Mouse (Mus musculus) liver (tissue): ENCODE measurements around the gene Asphd1.
"Not testable (repeated sequence)": the region's sequence is repeated elsewhere in the genome, so short reads cannot be mapped to it uniquely, and the experiment has no call there.

Source experiments
- DNase-seq: peaks from one replicate; pipeline ENCODE4 v3.0.0-alpha.2; 2020; ENCODE audit warnings: mixed read lengths

The Asphd1 gene

DNA sequence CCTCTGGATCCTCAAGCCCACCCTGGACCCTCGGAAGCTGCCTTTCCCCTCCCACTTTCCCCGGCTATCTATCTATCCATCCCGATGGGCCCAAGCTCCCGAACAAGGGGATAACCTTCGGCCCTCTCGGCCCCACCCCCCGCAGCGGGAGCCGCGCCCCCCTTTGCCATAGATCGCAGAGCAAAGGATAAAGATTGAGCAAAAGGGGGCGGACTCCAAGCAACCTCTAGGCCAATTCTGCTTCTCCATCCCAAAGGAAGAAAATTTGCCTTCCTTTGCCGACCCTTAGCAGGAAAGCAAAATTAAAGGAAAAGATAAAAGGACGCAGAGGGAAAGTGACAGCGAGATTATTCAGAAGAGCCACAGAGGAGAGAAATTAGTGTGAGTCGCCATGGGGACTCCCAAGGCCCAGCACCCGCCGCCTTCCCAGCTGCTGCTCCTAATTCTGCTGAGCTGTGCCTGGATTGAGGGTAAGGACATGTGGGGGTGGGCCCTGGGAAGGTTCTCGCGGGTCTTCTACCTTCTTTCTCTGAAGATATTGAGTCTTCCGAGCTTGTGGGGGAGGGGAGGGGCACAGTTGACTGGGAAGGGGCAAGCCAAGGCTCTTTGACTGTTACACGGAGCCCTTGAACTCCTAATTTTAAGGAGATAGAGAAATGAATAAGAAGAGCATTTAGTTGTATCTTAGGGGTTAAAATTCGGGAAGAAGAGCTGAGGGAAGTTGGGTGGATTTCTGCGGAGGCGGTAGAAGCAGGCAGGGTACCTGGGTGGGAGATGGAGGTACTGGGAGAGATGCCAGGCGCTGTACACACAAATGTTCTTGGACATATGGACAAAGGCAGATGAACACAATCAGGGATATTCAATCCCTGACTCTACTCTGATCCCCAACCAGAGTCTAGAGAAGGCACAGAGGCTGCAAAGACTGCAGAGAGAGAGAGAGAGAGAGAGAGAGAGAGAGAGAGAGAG is 1.5 kb upstream of the Asphd1 start:
- DNase-seq, result no peak

DNA sequence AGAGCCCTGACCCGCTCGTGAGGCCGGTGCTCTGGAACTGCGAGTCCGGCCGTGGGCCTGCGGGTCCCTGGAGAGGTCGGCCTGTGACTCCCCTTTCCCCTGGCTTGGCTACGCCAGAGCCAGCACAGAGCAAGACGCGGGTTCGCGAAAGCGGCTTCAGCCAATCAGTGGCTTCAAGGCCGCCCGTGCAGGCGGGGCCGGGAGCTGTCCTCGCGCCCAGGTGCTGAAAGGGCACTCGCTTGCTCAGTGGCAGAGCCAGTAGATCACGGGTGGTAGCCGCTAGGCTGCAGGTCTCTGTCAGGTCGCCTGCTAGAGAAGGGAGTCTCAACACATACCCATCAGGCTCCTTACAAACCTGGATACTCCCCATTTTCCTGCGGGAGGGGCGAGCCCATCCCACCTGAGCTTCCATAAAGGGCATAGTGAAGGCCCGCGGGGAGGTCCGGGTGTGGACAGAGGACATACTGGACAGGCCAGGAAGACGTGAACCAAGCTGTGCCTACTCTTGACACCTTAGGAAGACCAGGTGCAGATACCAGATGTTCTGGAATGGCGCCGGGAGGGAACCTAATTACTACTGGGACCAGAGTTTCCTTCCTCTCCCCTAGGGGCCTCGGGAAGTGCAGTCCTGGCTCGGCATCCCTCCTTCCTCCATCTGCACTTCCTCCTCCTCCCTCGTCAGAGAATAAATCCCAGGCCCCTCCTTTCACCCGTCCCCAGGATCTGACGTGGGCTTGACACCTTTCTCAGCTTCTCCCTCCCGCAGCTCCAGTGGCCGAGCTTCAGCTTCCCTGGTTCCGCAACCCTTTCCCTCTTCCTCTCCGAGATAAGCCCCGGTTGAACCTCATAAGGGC is 638 bp upstream of the Asphd1 start, which contains the start of gene Sez6l2:
Gene Sez6l2 (plus strand): TSS at position 771 of the 854 bp plus-strand sequence.
- peak; percentile 89 for DNase-seq

DNA sequence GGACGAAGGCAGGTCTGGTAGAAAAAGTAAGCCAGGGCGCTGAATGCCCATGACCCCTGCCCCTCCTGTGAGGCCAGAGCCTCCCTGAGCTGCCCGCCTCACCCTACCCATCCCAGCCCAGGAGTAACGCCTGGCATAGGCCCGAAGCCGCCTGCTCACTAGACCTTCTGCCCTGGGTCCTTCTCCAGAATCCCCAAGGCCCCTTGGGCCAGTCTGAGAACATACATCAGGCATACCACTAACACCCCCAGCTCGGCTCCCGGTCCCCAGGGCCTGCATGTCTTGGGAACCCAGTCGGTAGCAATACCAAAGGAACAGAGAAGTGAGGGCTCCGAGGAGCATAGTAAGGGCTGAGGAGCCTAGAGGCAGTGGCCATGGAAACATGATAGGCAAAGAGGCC is 756 bp downstream of the Asphd1 start:
- no peak for DNase-seq

DNA sequence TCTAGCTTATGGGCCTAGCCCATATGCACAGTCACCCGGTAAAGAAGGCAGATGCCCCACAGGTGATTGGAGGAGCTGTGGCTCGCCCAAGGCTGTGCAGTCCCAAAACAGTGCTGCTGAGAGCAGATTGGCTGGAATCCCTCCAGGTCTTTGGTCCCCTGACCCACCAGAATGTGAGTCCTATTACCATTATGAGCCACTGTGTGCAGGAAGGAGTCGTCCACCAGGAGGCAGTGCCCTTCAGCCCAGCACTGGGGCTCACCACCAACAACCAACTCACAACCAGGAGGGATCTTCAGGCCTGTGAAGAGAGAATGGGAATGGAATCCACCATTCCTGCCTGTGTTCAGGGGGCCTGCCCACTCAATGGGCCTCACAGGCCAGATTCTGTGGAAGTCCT is 2.9 kb downstream of the Asphd1 start:
- DNase-seq, result no peak

DNA sequence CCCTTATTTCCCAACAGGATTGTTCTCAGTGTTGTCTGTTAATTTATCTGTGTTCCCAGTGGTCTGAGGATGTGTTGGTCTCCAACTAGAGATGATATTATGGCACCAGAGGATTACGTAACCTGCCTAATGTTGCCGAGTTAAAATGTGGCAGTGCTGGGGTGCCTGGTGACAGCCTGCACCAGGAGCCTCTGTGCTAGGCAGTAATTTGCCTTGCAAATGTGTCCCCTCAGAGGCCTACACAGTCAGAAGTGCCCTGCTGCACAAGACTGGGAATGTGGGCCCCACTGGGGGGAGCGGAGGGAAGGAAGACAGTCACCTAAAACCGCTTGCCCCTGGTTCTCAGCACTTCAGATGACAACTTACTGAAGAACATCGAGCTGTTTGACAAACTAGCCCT is 7.6 kb downstream of the Asphd1 start:
- DNase-seq, result no peak

DNA sequence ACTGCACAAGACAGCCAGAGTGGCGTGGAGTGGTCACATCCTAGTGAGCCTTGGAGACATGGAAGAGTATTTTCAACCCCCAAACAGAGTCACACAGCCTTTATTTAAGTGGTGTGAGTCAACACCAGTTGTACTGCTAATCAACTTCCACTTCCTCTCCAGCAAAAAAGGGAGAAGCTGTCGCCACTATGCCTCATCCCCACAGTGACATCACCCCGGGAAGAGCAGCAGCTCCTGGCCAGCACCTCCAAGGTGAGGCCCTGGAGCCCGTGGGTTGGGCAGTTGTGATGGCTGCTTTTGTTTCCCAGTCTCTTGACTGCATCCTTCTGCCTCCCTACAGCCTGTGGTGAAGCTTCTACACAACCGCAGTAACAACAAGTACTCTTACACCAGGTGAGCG is 8.2 kb downstream of the Asphd1 start:
- no peak for DNase-seq

DNA sequence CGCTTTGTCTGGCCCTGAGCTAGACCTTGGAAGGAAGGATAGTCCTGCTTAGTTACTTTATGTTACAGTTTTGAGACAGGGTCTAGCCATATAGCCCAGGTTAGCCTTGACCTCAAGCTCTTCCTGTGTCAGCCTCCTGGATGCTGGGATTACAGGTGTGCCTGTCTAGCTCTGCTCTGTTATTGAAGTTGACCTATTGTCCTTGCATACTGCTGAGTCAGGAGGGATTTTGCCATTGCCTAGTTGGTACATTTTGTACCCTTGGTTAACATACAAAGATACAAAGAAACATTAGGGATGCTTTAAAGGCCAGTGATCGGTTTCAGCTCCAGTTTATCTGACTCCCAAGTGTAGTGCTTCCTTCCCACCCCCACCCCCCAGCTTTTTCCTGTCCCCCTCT is 16.7 kb downstream of the Asphd1 start:
- no peak for DNase-seq

DNA sequence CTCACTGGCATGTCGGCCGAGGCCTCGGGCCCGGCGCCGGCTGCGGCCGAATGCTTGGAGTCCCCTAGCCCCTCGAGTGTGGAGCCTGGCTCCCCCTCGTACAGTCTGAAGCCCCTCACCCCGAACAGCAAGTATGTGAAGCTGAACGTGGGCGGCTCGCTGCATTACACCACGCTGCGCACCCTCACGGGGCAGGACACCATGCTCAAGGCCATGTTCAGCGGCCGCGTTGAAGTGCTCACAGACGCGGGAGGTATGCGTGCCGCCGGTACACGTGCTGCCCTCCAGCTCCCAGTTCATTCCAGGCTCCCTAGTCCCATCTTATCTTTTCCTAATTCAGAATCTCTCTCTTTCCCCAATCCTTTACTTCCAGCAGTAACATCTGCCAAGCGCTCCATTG is 20.3 kb downstream of the Asphd1 start:
- DNase-seq, result peak; percentile 35

DNA sequence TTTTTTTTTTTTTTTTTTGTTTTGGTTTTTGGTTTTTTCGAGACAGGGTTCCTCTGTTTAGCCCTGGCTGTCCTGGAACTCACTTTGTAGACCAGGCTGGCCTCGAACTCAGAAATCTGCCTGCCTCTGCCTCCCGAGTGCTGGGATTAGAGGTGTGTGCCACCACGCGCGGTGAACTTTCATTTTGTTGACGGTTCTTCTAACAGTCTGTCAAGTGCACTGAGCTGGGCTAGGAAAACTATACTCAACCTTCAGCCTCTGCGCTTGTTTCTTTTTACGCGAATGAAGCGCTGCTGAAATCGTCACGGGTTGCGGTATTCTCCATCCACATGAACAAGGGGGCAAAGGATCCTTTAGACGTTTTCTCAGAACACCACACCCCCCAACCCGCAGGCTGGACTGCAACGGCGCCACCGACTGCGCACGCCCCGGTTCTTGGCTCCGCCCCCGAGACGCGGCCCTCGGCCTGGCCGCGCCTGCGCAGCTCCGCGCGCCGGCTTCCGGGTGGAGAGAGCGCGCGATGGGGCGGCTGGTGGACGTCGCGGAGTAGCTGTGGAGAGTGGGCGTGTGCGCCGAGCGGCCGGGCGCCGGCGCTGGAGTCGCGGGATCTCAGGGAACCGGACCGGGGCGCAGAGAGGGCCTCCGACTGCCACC is 20.9 kb downstream of the Asphd1 start, which contains the start of gene Kctd13:
Gene Kctd13 (plus strand): TSS at position 496 of the 654 bp plus-strand sequence.
- peak; percentile 95 for DNase-seq

DNA sequence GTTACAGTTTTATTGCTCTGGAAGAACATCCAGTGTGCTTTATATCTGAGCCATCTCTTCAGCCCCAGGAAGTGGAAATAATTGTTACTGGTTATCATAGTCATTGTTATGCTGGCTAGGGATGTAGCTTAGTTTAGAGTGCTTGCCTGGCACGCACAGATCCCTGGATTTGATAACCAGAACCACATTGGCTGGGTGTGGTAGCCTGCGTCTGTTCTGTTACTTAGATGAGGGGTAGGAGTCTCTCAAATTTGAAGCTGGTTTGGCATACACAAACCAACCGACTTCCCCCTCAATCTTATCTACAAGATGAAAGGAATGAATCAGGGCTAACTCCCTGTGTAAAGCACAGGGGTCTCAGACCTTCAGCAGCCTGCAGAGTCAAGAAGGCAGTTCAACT is 23.1 kb downstream of the Asphd1 start:
- DNase-seq, result peak; percentile 58

DNA sequence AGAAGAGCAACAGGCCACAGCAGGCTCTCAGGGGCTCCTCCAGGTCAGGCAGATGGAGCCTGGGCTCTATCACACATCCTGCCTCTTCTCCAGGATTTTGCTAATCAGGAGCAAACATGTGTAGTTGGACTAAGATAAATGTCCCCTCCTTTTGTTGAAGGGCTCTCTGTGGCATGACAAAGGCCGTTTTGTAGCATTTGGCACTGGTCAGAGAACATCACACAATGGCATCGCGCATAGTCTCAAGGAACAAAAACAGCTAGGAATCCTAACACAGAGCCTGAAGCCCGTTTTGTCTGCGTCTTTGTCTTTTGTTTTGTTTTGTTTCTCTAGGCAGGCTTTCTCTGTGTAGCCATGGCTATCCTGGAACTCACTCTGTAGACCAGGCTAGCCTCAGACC is 25.4 kb downstream of the Asphd1 start:
- no peak for DNase-seq

DNA sequence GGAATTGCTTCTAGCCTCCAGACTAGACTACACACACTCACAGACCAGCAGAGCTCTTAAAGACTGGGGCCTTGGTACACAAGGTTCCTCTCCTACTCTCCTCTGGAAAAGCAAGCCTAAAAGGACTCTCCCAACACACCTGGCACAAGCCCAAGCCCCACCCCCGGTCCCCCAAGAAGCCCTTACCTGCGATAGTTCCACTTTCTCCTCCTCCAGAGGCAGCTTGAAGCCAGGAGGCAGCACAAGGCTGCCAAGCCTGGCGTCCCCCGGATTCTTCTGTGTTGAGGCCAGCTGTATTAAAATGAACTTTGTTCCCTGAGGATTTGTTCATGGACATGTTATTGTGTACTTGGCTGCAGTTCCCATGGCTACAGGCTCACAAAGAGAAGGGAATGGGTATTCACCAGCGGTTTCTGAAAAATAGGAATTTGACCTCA is 26.7 kb downstream of the Asphd1 start, which contains the start of gene Tmem219:
Gene Tmem219 (minus strand): TSS at position 294 of the 437 bp plus-strand sequence.
- no peak for DNase-seq

DNA sequence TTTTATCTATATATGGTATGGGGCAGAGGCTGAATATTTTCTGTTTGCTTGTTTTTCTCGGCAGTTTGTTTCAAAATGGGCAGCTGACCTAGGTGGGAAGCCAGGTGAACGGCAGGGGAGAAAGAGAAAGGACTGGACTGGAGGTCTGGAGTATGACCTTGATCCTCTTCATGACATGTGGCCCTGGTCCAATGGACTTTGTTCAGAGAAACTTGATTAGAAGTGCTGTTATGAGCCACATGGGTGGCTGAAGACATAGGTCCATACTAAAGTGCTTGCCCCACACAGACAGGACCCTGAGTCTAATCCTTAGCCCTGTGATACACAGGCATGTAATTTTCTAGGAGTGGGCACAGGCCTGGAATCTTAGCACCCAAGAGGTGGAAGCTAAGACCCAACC is 27.8 kb downstream of the Asphd1 start:
- DNase-seq, result no peak

DNA sequence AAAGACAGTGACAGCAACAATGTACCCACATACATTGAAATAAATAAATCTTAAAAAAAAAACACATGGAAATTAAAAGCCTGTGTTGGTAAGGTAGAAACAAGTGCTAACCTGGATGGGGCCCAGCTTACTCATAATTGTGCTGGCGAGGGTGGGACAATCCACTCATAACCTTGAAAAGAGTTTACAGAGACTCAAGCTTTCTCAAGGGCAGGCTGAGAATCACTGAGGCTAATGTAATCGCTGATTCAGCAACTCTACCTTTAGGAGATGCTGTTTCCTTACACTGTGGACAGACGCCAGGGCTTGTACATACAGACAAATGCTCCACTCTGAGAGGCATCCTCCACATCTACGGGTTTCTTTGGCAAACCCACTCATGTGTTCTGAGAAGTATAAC is 29.4 kb downstream of the Asphd1 start:
- no peak for DNase-seq

DNA sequence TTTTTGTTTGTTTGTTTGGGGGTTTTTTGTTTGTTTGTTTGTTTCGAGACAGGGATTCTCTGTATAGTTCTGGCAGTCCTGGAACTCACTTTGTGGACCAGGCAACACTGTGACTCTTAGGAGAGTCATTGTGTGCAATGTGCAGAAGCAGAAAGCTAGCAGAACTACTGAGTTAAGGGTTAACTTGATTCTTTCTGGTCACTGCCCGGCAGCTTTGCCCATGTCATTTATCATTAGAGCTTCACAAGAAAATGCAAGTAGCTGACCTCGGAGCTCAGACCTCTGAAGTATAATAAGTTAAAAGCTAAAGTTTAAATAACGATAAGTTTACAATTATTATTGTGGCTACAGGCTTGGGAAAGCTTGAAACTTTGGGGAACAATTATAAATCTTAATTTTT is 31.0 kb downstream of the Asphd1 start:
- not testable (repeated sequence) for DNase-seq

DNA sequence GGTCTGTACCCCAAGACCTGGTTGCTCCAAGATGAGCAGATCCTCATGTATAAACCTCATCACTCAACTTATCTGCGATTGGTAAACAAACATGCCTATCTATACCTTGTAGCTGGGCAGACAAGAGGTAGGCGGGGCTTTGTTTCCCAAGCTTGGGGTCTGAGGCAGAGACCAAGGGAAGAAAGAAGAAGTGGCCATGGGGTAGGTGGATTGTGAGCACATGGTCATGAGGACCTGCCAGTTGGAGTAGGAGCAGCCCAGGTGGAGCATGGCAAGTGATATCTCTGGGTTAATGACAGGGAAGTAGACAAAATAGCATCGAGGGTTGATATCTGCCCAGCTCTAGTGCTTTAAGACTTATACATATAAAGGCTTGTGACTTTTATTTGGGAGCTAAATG is 34.5 kb downstream of the Asphd1 start:
- DNase-seq, result no peak

DNA sequence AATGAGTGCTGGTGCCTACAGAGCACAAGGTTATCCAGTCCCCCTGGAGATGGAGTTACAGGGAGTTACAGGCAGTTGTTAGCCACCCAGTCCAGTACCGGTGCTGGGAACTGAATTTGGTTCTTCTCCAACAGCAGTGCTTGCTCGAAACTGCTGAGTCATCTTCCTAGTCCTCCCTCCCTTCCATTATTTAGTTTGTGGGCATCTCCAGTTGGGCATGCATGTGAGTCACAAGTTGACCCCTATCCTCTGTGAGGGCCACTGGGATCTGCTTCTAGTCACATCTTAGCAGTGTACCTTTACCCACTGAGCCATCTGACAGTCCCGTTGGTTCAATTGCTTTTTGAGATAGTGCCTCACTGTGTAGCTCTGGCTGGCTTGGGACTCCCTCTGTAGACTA is 43.8 kb downstream of the Asphd1 start:
- DNase-seq, result no peak

DNA sequence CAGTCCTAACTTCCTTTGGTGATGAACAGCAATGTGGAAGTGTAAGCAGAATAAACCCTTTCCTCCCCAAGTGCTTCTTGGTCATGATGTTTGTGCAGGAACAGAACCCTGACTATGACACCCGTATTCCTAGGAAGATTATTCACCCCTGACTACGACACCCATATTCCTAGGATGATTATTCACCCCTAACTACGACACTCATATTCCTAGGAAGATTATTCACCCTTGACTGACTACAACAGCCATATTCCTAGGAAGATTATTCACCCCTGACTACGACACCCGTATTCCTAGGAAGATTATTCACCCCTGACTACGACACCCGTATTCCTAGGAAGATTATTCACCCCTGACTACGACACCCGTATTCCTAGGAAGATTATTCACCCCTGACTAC is 49.6 kb downstream of the Asphd1 start:
- DNase-seq, result not testable (repeated sequence)

DNA sequence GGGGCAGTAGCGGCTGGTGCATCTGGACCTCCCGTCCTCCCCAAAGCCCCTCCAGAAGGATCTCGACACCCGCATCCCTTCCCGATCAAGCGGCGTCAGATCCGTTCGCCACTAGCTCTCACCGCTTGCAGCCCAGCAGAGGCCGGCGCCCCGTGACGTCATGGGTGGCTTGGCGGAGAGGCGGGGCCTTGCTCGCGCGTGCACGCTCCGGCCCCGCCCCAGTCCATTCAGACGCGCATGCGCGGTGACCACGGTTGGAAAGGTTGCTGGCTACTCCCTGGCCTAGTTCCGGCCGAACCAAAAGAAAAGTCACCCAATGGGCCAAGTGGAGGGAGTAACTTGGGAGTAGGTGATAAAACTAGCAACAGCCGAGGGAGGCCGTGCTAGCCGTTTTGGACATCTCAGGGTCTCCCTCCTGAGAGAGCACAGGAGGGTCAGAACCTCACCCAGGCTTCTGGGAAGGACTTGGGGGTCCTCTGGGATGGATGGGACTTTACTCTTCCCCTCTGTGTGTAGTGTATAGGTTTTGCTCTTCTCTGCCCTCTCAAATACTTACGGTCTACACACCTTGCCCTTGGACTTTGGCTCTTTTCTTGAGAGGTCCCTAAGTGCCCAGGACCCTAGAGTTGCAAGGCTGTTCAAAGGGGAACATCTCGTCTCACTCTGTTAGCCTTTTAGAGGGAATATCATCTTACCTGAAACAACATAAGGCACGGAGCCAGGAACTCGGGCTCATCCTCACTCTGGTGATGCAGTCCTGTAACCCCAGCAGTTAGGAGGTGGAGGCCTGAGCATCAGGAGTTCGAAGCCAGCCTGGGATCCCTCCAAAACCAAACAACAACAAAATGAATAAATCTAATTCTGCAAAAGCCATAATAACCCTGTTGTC is 51.0 kb downstream of the Asphd1 start:
- DNase-seq, result peak; percentile 99

DNA sequence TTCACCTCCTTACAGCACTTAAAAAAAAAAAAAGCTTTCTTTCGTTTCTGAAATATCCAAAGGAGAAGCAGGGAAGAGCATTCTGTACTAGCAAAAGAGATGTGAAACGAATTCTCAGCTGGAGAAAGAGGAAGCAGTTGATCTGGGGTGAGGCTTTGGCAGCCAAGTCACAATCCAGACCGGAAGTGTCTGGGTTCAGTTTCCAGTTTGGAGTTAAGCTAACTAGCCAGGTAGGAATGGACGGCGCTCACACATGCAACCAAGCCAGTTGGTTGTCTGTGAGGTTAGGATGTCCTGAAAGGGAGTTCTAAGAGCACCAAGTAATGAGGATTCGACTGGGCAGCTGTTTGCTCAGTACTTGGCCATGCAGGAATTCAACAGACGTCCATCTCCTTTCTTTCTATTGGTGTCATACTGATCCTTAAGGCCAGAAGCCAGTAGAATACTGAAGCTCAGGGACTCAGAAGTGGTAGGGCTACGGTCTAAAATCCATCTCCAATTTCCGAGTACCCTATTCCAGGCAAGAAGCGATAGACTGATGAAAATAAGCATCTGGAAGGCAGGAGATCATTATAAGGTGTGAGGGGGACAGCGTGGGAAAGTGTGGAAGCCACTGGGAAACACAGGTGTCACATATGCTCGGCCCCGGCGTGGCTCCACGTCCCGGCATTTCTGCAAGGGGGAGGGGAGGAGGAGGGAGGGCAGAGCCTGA is 51.8 kb downstream of the Asphd1 start:
- peak; percentile 25 for DNase-seq

DNA sequence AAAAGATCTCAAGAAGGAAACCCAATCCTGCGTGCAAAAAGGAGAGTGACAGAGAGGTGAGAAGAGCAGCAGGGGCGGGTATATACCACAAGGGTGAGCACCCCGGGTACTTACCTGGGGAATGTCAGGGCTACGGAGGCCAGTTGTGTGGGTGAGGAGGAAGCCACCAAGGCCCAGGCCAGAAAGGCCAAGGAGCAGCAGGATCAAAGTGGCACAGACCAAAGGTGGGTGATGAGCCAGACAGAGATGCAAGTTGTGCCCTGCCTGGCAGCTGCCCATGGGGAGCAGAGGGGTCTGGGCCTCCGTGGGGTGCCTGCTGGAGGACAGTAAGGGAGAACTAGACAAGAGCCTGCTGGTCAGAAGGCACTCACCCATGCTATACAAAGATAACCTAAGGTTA is 52.5 kb downstream of the Asphd1 start:
- no peak for DNase-seq
